Mouse (Mus musculus): ENCODE data around the gene Sox2. TPM values are rescaled to one million over a fixed set of nuclear protein-coding genes. Genes with fewer than 3 reads are reported as not detected.

Gene Sox2
- polyA plus RNA-seq, 1 experiment from 2014 or later, result not detected

DNA sequence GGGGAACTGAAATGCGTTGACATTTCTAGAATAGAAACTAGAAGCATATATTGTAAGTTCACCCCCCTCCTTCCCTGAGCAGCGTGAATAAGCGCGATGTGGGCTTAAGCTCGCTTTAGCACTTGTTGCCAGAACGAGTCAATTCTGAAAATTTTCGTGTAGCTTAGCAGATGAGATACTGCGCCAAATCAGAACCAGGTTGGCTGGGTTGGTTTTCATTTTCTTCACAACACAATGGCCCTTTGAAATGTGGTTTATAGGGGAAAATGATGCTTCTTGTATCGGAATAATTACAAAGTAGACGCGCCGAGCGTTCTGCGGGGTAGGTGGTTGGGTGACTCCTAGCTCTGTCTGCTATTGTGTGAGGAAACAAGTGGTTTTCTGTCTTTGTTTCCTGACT is 2.4 kb downstream of the Sox2 start:
- Histone ChIP-seq H3K4me2 (replicated peaks; ENCODE audit: low read depth, low read length) (no peak overlapping the region), H3K4me3 (ENCODE audit: low read length) (no peak overlapping the region), H3K4me1 (ENCODE audit: insufficient read depth, low read length) (peaks cover 25% of the 10 kb centered on the region), H3K27me3 (ENCODE audit: insufficient read depth, low read length) (peaks cover 89% of the 10 kb centered on the region), H3K9me3 (ENCODE audit: low read length) (no peaks in the 10 kb centered on the region), H3K27ac (ENCODE audit: low read length) (no peak overlapping the region), H3K9ac (replicated peaks; ENCODE audit: low read length) (no peak overlapping the region), H3K36me3 (ENCODE audit: insufficient read depth, low read length) (no peaks in the 10 kb centered on the region)
- no peak for ATAC-seq (ENCODE audit: low FRiP score, low TSS enrichment)
- under 1% methylated on average over 14 of the region's 14 CpGs for WGBS

DNA sequence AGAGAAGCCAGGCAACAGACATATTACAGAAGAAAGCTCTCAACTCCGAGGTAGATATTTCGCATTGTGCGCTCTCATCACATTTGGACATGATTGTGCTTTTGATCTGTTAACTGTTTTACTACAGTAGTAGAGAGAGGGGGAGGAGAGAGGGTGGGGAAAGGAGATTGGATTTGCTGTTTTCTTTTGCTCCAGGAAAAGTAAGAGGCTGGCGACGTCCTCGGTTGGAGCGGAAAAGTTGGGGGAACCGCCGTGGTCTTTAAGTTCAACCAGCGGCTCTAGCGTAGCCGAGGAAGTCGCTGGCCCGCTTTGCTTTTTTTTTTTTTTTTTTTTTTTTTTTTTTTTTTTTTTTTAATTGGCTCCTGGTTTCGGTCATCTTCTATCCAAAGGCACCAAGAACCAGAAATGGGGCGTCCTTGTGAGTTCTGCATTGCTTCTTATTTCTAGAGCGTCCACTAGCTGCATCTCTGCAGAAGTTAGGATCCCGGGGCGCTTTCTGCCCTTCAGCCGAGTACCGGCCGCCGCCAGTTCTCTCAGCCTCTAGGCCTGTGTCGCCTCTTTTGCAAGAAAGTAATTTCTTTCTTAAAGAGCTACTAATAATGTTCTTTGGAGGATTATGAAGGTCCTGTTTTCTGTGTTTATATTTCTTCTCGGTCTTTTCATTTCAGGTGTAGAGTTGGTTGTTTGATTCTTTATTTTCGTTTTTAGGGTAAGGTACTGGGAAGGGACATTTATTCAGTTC is 3.2 kb downstream of the Sox2 start:
- Histone ChIP-seq H3K36me3 (ENCODE audit: insufficient read depth, low read length) (no peaks in the 10 kb centered on the region), H3K4me2 (replicated peaks; ENCODE audit: low read depth, low read length) (no peak overlapping the region), H3K9me3 (ENCODE audit: low read length) (no peaks in the 10 kb centered on the region), H3K27me3 (ENCODE audit: insufficient read depth, low read length) (peaks cover 91% of the 10 kb centered on the region), H3K4me1 (ENCODE audit: insufficient read depth, low read length) (peaks cover 25% of the 10 kb centered on the region), H3K9ac (replicated peaks; ENCODE audit: low read length) (no peak overlapping the region), H3K27ac (ENCODE audit: low read length) (no peak overlapping the region), H3K4me3 (ENCODE audit: low read length) (no peak overlapping the region)
- under 1% methylated on average over 26 of the region's 26 CpGs for WGBS
- no peak for ATAC-seq (ENCODE audit: low FRiP score, low TSS enrichment)

DNA sequence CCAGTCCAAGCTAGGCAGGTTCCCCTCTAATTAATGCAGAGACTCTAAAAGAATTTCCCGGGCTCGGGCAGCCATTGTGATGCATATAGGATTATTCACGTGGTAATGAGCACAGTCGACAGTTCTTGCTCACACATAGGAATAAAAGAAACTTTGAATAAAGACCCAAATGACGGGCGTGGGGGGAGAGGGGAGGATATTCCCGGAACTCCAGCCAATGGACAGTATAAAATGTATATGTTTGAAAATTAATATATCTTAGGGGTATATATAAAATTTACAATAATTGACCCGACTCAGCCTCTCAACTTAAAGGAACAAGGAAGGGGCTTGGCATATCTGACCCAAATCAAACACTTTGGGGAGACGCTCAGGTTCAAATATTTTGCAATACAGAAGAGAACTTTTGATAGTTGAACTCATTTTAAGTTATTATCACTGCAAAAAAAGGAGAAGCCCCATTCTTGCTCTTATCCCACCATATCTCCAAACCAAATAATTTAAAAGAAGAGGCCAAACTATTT is 3.8 kb downstream of the Sox2 start:
- Histone ChIP-seq H3K9me3 (ENCODE audit: low read length) (no peaks in the 10 kb centered on the region), H3K27me3 (ENCODE audit: insufficient read depth, low read length) (peaks cover 91% of the 10 kb centered on the region), H3K4me2 (replicated peaks; ENCODE audit: low read depth, low read length) (no peak overlapping the region), H3K9ac (replicated peaks; ENCODE audit: low read length) (no peak overlapping the region), H3K4me3 (ENCODE audit: low read length) (no peak overlapping the region), H3K36me3 (ENCODE audit: insufficient read depth, low read length) (no peaks in the 10 kb centered on the region), H3K27ac (ENCODE audit: low read length) (no peak overlapping the region), H3K4me1 (ENCODE audit: insufficient read depth, low read length) (peaks cover 22% of the 10 kb centered on the region)
- WGBS, result 4% methylated on average over 9 of the region's 9 CpGs
- no peak for ATAC-seq (ENCODE audit: low FRiP score, low TSS enrichment)

DNA sequence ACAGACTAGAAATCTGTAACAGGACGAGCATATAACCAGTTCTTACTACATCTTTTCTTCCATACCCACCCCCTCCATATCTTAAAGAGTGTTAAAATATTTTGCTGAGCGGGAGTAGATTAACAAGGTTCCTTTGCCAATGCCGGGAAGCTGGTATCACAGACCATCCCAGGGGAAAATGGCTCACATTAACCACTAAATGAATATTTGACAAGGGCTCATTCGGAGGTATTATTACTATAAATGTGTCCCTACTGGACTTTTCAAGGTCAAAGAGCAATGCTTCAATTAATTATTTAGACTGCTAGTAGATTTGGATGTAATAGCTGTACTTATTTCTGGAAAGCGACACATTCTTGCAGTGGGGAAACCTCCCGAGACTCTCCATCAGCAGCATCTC is 4.6 kb downstream of the Sox2 start:
- 31% methylated on average over 6 of the region's 6 CpGs for WGBS
- Histone ChIP-seq H3K27me3 (ENCODE audit: insufficient read depth, low read length) (peaks cover 91% of the 10 kb centered on the region), H3K27ac (ENCODE audit: low read length) (no peak overlapping the region), H3K9ac (replicated peaks; ENCODE audit: low read length) (no peak overlapping the region), H3K9me3 (ENCODE audit: low read length) (no peaks in the 10 kb centered on the region), H3K4me2 (replicated peaks; ENCODE audit: low read depth, low read length) (no peak overlapping the region), H3K4me1 (ENCODE audit: insufficient read depth, low read length) (peaks cover 15% of the 10 kb centered on the region), H3K4me3 (ENCODE audit: low read length) (no peak overlapping the region), H3K36me3 (ENCODE audit: insufficient read depth, low read length) (no peaks in the 10 kb centered on the region)
- no peak for ATAC-seq (ENCODE audit: low FRiP score, low TSS enrichment)

DNA sequence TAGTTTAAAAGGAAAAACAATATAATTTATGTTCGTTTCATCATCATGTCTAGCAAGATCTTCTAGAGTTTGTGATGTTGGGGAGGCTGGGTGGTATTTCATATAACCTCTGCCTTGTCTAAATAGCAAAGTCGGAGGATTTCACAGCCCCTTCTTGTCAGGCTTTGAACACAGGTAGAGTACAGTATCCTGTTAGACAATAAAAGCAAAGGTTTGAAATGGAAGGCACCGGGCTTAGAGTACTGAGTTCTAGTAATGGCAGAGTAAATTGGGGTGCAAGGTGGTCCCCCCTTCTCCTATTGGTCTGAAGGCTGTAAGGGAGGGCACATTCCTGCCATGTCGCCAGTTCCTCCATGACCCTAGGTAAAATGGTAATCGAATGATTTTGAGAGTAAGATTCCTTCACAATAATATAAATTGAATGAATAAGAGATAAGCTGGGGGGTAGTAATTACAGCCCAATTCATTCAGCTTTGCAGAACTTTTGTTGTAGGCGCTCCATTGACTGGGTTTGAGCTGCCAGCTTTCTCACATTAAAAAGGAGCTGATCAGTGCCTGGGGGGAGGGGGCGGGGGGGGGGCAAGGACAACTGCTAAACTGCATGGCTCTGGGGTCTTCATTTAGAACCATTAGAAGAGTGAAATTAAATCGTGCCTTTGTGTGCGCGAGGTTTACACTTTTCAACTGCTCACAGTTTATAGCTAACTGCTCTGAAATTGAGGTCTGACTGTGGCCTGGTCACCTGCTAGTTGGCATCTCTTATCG is 5.3 kb downstream of the Sox2 start:
- no peak for ATAC-seq (ENCODE audit: low FRiP score, low TSS enrichment)
- Histone ChIP-seq H3K9me3 (ENCODE audit: low read length) (no peaks in the 10 kb centered on the region), H3K27ac (ENCODE audit: low read length) (no peak overlapping the region), H3K4me3 (ENCODE audit: low read length) (no peak overlapping the region), H3K27me3 (ENCODE audit: insufficient read depth, low read length) (peaks cover 91% of the 10 kb centered on the region), H3K36me3 (ENCODE audit: insufficient read depth, low read length) (no peaks in the 10 kb centered on the region), H3K9ac (replicated peaks; ENCODE audit: low read length) (no peak overlapping the region), H3K4me2 (replicated peaks; ENCODE audit: low read depth, low read length) (no peak overlapping the region), H3K4me1 (ENCODE audit: insufficient read depth, low read length) (peaks cover 8% of the 10 kb centered on the region)
- WGBS, result 15% methylated on average over 11 of the region's 11 CpGs

DNA sequence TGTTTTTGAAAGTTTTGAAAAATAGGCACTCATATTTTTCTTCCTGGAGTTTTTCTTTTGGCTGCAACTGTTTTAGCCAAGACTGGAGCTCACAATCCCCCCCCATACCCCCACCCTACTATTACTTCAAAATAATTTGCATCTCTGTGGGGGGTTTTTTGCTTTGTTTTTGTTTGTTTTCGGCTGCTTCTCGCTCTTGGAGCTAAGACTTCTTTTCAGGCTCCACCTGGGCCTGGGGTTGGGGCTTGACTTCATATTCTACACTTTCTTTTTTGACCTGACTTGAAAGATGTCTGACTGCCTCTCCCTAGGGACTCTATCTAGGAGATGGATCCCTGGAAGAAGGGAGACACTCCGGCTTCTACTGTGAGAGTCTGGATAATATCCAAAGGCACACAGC is 5.9 kb downstream of the Sox2 start:
- H3K4me2 ChIP-seq (replicated peaks; ENCODE audit: low read depth, low read length), result no peak overlapping the region
- 7% methylated on average over 3 of the region's 3 CpGs for WGBS
- H3K4me3 ChIP-seq (ENCODE audit: low read length), result no peak overlapping the region
- no peak for ATAC-seq (ENCODE audit: low FRiP score, low TSS enrichment)
- H3K9me3 ChIP-seq (ENCODE audit: low read length), result no peaks in the 10 kb centered on the region
- H3K4me1 ChIP-seq (ENCODE audit: insufficient read depth, low read length), result peaks cover 2% of the 10 kb centered on the region
- H3K27me3 ChIP-seq (ENCODE audit: insufficient read depth, low read length), result peaks cover 91% of the 10 kb centered on the region
- no peak overlapping the region for H3K27ac ChIP-seq (ENCODE audit: low read length)
- no peaks in the 10 kb centered on the region for H3K36me3 ChIP-seq (ENCODE audit: insufficient read depth, low read length)
- H3K9ac ChIP-seq (replicated peaks; ENCODE audit: low read length), result no peak overlapping the region

DNA sequence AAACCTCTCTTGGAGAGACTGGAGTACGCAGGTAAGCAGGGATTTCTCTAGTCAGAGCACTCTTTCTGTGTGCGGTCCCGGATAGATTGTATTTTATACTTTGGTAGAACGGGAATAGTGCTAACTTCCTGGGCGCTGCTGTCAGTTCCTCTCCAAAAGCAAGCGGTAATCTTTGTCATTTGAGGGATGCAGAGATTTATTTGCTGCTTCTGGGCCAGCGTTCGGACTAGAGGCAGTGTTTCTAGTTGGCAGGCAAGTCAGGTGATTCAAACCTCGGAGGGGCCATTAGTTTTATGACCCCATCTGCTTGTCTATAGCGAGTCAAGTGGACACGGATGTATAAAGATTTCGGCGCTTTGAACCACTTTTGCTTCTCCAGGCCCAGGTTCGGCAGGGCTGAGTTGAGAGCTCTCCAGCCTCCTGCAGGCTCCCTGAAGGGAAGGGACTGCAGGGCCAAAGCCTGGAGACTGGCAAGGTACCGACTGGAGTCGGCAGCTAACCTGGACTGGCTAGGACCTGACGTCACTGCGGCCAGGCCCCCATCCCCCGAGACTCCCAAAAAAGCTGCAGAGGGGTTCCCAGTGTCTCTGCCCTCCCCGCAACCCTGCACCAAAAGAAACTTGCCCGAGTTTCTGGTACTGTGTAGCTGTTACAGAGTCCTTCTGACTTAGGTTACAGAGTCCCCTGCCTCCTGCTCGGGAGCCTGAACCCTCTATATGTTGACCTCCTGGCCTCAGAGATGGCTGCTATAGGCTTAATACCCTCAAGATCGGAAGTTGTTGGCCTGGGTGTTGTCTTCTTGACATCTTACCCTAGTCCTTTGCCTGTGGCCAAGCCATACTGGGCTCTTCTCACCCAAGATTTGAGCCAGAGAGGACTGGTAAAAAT is 6.9 kb downstream of the Sox2 start:
- H3K9ac ChIP-seq (replicated peaks; ENCODE audit: low read length), result no peak overlapping the region
- no peaks in the 10 kb centered on the region for H3K4me1 ChIP-seq (ENCODE audit: insufficient read depth, low read length)
- no peak for ATAC-seq (ENCODE audit: low FRiP score, low TSS enrichment)
- no peak overlapping the region for H3K27ac ChIP-seq (ENCODE audit: low read length)
- peaks cover 96% of the 10 kb centered on the region for H3K27me3 ChIP-seq (ENCODE audit: insufficient read depth, low read length)
- H3K36me3 ChIP-seq (ENCODE audit: insufficient read depth, low read length), result no peaks in the 10 kb centered on the region
- no peaks in the 10 kb centered on the region for H3K9me3 ChIP-seq (ENCODE audit: low read length)
- 3% methylated on average over 23 of the region's 23 CpGs for WGBS
- H3K4me3 ChIP-seq (ENCODE audit: low read length), result no peak overlapping the region
- no peak overlapping the region for H3K4me2 ChIP-seq (replicated peaks; ENCODE audit: low read depth, low read length)

DNA sequence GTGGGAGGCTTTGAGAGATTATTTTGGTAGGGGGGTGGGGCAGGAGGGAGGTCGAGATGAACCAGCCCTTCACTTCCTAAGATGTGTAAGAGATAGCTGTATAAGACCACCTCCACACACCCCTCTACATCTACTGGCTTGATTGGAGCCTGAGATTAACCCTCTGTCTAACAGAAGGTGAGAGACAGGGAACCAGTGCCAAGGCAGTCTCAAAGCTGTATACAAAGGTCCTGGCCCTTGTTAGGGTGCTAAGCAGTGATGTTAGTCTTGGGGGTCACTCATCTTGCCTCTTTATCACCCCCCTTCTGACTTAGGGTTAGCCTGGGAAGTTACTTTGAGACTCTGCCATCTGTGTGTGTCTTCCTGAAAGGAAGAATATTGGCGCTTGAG is 7.5 kb downstream of the Sox2 start:
- H3K4me1 ChIP-seq (ENCODE audit: insufficient read depth, low read length), result no peaks in the 10 kb centered on the region
- no peak for ATAC-seq (ENCODE audit: low FRiP score, low TSS enrichment)
- 17% methylated on average over 2 of the region's 2 CpGs for WGBS
- no peaks in the 10 kb centered on the region for H3K36me3 ChIP-seq (ENCODE audit: insufficient read depth, low read length)
- no peak overlapping the region for H3K4me3 ChIP-seq (ENCODE audit: low read length)
- H3K27me3 ChIP-seq (ENCODE audit: insufficient read depth, low read length), result peaks cover 98% of the 10 kb centered on the region
- no peaks in the 10 kb centered on the region for H3K9me3 ChIP-seq (ENCODE audit: low read length)
- H3K9ac ChIP-seq (replicated peaks; ENCODE audit: low read length), result no peak overlapping the region
- no peak overlapping the region for H3K27ac ChIP-seq (ENCODE audit: low read length)
- H3K4me2 ChIP-seq (replicated peaks; ENCODE audit: low read depth, low read length), result no peak overlapping the region

DNA sequence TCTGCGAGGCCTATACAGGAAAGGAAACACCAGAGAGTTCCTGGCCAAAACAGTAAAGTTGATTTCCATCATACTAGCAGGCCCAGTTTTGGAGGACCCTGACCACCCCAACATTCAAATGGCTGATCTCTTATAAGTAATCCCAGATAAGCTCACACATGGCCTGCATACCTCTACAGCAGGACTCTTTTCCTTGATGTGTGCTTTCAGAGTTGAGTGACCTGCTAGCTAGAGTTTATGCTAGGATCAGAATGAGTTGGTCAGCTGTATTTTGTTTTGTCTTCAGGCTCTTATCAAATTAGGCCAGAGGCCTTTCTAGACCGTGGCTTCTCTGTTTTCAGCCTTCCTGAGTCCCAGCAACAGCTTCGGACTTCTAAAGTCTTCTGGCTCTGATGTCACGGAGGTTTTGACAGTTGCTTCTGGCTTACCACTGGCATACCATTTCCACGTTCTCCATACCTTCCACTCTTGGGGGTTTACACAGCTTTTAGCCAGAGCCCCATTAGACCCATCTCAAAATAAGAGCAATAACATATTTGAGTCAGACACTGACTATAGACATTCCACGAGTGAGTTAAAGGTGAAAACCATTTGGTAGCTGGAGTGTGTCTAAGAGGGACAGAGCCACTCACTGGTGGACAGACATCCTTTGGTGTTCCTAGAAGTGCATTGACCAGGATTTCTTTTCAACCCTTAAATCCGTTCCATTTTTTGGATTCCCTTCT is 8.2 kb downstream of the Sox2 start:
- Histone ChIP-seq H3K27me3 (ENCODE audit: insufficient read depth, low read length) (peaks cover 98% of the 10 kb centered on the region), H3K4me2 (replicated peaks; ENCODE audit: low read depth, low read length) (no peak overlapping the region), H3K36me3 (ENCODE audit: insufficient read depth, low read length) (no peaks in the 10 kb centered on the region), H3K4me3 (ENCODE audit: low read length) (no peak overlapping the region), H3K4me1 (ENCODE audit: insufficient read depth, low read length) (peaks cover 2% of the 10 kb centered on the region), H3K9me3 (ENCODE audit: low read length) (no peaks in the 10 kb centered on the region), H3K9ac (replicated peaks; ENCODE audit: low read length) (no peak overlapping the region), H3K27ac (ENCODE audit: low read length) (no peak overlapping the region)
- ATAC-seq (ENCODE audit: low FRiP score, low TSS enrichment), result no peak
- WGBS, result 56% methylated on average over 7 of the region's 7 CpGs
